Mouse (Mus musculus) kidney, adult 2 months (tissue): Measurements from ENCODE around the gene Pgf.

Source experiments
- CTCF ChIP-seq: fragments of 200-500 bp; conservative IDR thresholded peaks from 2 replicates; pipeline ENCODE4 v1.5.1; 2011; ENCODE audit warnings: low read depth, mild to moderate bottlenecking, control low read depth, low read length, moderate library complexity, mixed read lengths; ENCODE audit not compliant: insufficient read depth, insufficient read length
- POLR2A ChIP-seq: fragments of 200-500 bp; IDR thresholded peaks from one replicate; pipeline ENCODE4 v1.6.1; 2011; ENCODE audit warnings: low read depth, low read length, control low read depth

DNA sequence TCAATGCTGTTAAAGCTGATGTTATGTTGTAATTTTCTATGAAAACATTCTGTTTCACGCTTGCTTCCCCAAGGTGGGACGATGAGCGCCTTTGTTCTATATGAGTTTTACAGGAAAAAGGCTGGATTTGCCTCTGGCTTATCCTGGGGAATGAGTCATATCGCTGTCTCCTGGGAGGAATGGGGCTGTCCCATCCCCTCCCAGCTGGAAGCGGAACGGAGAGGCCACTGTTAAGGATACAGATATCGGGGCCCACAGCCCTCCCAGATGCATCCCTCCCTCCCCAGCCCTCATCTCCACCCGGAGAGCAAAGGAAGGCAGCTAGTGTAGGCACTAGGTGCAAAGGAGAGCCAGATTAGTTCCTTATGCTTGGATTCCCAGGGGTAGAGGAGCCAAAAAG lies 8.2 kb upstream of the Pgf start:
- no peak for TF ChIP-seq CTCF
- TF ChIP-seq POLR2A = no peak
